Mouse (Mus musculus) cerebellum, postnatal 36 days (tissue): ENCODE results near the gene Bdp1.

Experiments used
- DNase-seq, 2 experiments: peaks; one replicate each; pipeline ENCODE4 v3.0.0; 2021 to 2022; ENCODE audit warnings: mixed read lengths in 2 of 2

Gene Bdp1

DNA sequence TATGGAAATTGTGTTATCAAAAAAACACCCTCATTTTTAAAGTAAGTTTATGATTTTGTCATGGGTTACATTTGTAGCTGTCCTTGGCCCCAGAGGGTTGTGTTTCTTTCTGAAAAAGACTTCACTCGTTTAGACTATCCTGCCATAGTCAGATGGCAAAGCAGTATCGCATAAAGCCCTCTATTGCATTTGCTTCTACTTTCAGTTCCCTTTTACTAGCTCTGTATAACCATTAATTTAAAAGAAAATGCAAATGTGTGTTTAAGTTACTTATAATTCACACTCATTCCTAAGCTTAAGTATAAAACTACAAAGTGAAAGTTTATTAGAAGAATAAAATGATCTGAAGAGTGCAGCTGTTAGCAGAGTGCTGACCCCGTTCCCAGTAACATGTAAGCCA is 104.8 kb downstream of the Bdp1 start:
- DNase-seq, result no peak

DNA sequence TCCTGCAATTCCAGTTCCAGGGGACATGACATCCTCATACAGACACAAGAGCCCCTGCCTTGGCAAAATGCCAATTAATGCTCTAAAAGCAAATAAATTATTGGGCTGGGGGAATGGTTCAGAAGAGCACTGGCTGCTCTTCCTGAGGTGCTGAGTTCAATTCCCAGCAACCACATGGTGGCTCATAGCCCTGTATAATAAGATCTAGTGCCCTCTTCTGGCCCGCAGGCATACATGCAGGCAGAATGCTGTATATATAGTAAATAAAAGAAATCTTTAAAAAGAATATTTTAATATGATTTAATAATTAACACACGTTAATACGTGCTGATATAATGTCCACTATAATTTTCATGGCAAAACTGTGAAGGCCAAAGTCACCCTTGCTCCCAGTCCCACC is 105.8 kb downstream of the Bdp1 start:
- DNase-seq, result no peak

DNA sequence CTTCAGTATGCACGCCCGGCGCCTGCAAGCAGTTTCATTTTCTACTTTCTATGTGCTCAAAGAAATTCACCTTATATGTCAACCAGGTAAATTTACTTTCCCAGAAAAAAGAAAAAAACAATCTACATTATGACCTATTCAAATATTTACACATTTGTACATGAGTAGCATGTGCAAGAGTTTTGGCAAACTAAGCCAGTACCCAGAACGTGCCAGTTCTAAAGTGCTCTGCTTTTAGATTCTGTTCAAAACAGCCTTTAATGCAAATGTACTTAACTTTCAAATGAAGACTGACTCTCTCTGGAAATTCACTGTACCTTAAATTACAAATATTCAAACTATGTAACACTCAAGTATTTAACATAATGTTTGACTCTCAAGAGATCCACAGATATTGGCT is 114.3 kb downstream of the Bdp1 start:
- no peak for DNase-seq

- no peak for DNase-seq
These were observed 120.5 kb downstream of the Bdp1 start for GRCm38 (mm10) chr13:99983320-99983719.

GRCm38 (mm10) chr13:99979406-99979805 is 124.5 kb downstream of the Bdp1 start:
- DNase-seq, result no peak

GRCm38 (mm10) chr13:99970089-99970488 is 133.8 kb downstream of the Bdp1 start:
- no peak for DNase-seq
